Mouse (Mus musculus): Measurements from ENCODE around the gene Hist1h1d.

DNA sequence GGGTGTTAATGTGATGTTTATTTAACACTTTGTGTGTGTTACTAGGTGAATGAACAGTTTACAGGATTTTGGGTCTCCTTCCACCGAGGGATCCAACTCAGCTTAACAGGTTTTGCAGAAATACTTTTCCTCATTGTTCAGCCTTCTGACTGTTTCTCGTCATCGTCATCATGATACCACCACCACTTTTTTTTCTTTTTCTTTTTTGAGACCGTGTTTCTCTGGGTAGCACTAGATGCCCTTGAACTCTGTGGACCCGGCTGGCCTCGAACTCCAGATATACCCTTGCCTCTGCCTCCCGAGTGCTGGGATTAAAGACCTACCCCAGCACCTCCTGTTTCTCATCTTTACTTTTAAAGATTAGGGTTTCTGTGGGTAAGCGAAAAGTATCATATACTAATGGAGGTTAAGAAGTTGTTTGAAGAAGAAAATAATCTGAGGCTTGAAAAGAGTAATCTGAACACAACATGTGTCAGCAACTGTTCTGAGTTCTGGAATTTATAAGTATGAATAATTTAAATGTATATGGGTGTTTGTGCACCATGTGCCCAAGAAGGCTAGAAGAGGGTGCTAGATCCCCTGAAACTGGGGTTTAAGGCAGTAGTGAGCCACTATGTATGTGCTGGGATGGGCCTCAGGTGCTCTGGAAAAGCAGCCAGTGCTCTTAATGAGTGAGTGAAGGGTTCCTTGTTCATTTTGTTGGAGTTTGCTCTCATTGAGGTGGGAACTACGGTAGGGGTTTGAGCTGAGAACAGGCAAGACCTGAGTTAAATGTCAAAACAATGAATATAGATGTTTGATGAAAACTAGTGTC is 20.6 kb upstream of the Hist1h1d start:
- TF ChIP-seq CTCF (IDR thresholded peaks at IDR 0.05) (no peak), POLR2A (IDR thresholded peaks at IDR 0.05; ENCODE audit: insufficient read depth, low read depth, low read length) (no peak), EP300 (IDR thresholded peaks at IDR 0.05; ENCODE audit: insufficient read depth, low read depth, low read length) (no peak)
